Mouse (Mus musculus) urinary bladder, postnatal 10 days (tissue): ENCODE measurements at regions not wholly inside any gene's neighbourhood (a gene's known extent, or its start where the extent isn't known, plus 50 kb on each side); places are given as distances from the start of the nearest gene placed in this dataset.

Experiments used
- DNase-seq: peaks from one replicate; pipeline ENCODE4 v3.0.0; 2022; ENCODE audit warnings: low spot score

- no peak for DNase-seq
Observed at GRCm38 (mm10) chr4:7215048-7216030, 1023.5 kb downstream of the Car8 start.

GRCm38 (mm10) chr4:7206987-7207386, 1031.9 kb downstream of the Car8 start:
- DNase-seq: no peak

GRCm38 (mm10) chr4:7201816-7202215, 1037.0 kb downstream of the Car8 start:
- no peak for DNase-seq

- no peak for DNase-seq
Observed at GRCm38 (mm10) chr4:7199941-7200340, 1038.9 kb downstream of the Car8 start.

- DNase-seq: no peak
Observed at GRCm38 (mm10) chr4:7199052-7199451, 1039.8 kb downstream of the Car8 start.

- no peak for DNase-seq
Observed at GRCm38 (mm10) chr4:7196570-7196969, 1042.3 kb downstream of the Car8 start.

- DNase-seq: no peak
Observed at GRCm38 (mm10) chr4:7195619-7196018, 1043.2 kb downstream of the Car8 start.

- DNase-seq: no peak
Observed at GRCm38 (mm10) chr4:7191912-7192311, 1046.9 kb downstream of the Car8 start.

GRCm38 (mm10) chr4:7191228-7191627, 1047.6 kb downstream of the Car8 start:
- DNase-seq: no peak

- no peak for DNase-seq
Observed at GRCm38 (mm10) chr4:7175030-7175429, 1063.8 kb downstream of the Car8 start.

GRCm38 (mm10) chr4:7172528-7173306, 1066.1 kb downstream of the Car8 start:
- no peak for DNase-seq

GRCm38 (mm10) chr4:7171637-7172417, 1067.0 kb downstream of the Car8 start:
- DNase-seq: no peak

- DNase-seq: no peak
Observed at GRCm38 (mm10) chr4:7161411-7161810, 1077.4 kb downstream of the Car8 start.

- DNase-seq: no peak
Observed at GRCm38 (mm10) chr4:7157883-7158282, 1081.0 kb downstream of the Car8 start.

- no peak for DNase-seq
Observed at GRCm38 (mm10) chr4:7154256-7154655, 1084.6 kb downstream of the Car8 start.

GRCm38 (mm10) chr4:7153835-7154234, 1085.0 kb downstream of the Car8 start:
- DNase-seq: no peak

- DNase-seq: no peak
Observed at GRCm38 (mm10) chr4:7145756-7146155, 1093.1 kb downstream of the Car8 start.

GRCm38 (mm10) chr4:7144215-7144614, 1094.6 kb downstream of the Car8 start:
- DNase-seq: no peak

- DNase-seq: no peak
Observed at GRCm38 (mm10) chr4:7143676-7144075, 1095.2 kb downstream of the Car8 start.

- no peak for DNase-seq
Observed at GRCm38 (mm10) chr4:7142781-7143180, 1096.1 kb downstream of the Car8 start.

- DNase-seq: no peak
Observed at GRCm38 (mm10) chr4:7112159-7112558, 1126.7 kb downstream of the Car8 start.

GRCm38 (mm10) chr4:7092957-7093356, 1145.9 kb downstream of the Car8 start:
- no peak for DNase-seq
